Mouse (Mus musculus) heart, adult 9 months (tissue): ENCODE measurements around the gene Gng2.
"Not testable (repeated sequence)": the region's sequence is repeated elsewhere in the genome, so short reads cannot be mapped to it uniquely, and the experiment has no call there.

ENCODE experiments used
- DNase-seq, 2 experiments: peaks; one replicate each; pipeline ENCODE4 v3.0.0; 2022; ENCODE audit warnings: low spot score in 2 of 2

Gene Gng2

GRCm38 (mm10) chr14:19938545-19938944, 38.9 kb downstream of the Gng2 start:
- no peak for DNase-seq

GRCm38 (mm10) chr14:19935084-19935483, 42.3 kb downstream of the Gng2 start:
- DNase-seq = no peak

DNA sequence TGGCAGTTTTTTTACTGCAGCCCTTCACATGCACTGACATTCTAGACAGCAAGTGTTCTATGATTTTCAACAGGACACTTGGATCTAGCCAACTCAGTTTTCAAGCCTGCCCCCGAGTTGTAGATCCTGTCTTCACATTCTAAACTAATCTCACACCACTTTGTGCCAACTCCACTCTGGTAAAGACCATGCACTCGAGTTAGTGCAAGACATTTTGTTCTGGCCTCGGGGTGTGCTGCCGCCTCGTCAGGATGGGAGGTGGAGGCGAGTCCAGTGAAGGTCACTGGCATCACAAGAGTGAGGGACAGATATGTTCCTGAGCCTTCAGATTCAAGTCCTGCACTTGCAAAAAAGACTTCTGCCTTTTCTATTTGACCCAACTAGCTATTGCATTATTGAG, 44.1 kb downstream of the Gng2 start:
- peak; percentile 50 to 54 for DNase-seq

DNA sequence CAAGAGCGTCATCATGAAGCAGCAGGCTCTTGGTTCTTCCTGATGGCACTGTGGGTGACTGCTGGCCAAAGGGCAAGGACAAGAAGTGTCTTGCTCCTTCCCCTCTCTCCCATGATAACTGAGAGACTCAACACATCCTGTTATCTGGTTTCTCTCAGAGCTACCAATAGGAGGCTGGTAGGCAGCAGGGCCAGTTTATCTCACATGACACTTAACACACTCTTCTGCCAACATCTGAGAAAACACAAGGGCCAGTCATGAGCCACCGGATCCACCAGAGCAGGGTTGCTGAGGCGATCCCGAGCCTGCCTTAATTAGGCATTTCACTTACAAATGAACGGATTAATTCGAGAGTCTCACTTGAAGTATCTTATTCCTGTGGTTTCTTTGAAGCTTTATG, 49.5 kb downstream of the Gng2 start:
- DNase-seq = no peak

DNA sequence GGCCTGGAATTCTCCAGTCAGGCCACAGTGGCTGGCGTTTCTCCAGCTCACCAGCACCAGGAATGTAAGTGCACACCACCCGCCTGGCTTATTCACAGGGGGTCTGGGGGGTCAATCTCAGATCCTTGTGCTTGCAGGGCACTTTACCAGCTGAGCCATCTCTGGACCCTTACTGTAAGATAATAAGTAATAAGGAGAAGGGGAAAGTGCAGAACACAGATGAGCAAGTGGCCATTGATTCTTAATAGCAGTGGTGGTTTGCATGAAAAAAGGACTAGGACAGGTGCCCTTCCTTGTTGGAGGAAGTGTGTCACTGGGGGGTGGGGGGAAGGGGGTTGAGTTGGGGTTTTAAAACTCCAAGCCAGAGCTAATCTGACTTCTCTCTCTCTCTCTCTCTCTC, 50.3 kb downstream of the Gng2 start:
- DNase-seq = no peak

- DNase-seq = no peak
Measured at GRCm38 (mm10) chr14:19926312-19926711, 51.1 kb downstream of the Gng2 start.

DNA sequence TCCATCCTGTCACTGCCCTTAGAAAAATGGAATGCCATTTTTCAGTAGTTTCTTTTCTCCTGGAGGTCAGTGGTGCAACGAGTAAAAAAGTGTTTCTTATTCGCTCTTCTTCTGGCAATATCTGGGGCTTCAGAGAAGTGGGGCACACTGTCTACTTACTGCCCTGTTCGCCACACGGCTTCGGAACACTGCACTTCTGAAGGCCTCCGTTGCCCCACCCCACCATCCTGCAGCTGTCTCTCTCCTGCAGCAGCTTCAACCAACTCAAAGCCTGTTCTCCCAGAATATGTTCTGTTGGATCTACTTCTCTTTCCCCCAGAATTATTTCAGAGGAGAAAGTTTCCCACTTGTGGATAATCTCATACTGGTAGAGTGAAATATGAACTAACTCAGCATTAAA, 52.3 kb downstream of the Gng2 start:
- DNase-seq = no peak

GRCm38 (mm10) chr14:19924086-19924485, 53.3 kb downstream of the Gng2 start:
- no peak for DNase-seq

GRCm38 (mm10) chr14:19920254-19920691, 57.2 kb downstream of the Gng2 start:
- DNase-seq = no peak

DNA sequence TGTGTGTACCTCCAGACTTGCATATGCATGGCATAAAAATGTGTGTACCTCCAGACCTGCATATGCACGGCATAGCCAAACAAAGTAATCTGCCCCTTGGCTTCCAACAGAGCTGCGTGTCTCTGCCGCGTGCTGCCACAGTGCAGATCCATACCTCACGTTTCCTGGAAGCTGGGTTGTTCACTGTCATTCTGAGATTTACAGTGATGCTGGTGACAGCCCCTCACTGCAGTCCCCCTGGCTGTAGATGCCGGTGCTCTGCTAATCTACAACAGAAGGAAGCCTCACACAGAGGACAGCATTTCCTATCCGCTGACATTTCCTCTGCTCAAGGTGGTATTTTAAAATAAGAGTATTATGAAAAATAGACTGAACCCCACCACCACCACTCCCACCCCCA, 57.6 kb downstream of the Gng2 start:
- no peak for DNase-seq

DNA sequence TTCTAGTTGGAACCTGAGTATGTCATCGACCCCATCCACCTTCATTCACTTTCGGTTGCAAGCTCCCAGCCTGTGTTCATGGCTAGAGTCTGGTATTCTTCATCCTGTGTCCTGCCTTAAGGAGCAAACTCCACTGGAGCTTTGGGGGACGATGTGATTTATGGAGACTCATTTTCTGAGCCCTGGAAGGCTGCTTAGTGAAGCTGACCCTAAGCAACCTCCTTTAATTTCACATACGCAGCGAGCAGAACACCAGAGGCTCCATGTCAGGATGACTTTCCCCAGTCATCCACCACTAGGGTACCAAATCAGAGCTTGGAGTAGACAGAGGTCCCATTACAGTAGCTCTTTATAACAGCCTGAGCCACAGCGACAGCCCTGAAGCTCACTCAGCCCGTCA, 59.9 kb downstream of the Gng2 start:
- DNase-seq = no peak

DNA sequence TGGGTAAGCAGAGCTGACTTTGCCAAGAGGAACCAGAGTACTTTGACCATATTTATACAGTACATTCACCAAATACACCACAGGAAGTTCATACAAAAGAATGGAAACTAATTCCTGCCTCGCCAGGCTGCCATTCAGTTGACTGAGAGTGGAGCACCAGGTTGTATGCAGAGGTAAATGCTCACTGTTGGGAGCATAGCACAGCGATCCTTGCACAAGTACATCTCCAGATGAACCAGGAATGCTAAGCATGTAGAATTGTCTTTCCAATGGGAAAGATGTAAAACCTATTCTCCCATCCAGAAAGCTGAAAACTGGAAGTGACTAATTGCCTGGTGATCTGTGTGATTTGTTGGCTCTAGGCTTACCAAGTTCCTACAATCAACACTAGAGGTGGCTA, 61.1 kb downstream of the Gng2 start:
- DNase-seq = no peak

GRCm38 (mm10) chr14:19912891-19913290, 64.5 kb downstream of the Gng2 start:
- DNase-seq = no peak

GRCm38 (mm10) chr14:19905615-19906014, 71.8 kb downstream of the Gng2 start:
- peak; percentile 62 to 71 for DNase-seq

- DNase-seq = no peak
Measured at GRCm38 (mm10) chr14:19904821-19905220, 72.6 kb downstream of the Gng2 start.

GRCm38 (mm10) chr14:19904031-19904430, 73.4 kb downstream of the Gng2 start:
- peak; percentile 18 to 57 for DNase-seq

DNA sequence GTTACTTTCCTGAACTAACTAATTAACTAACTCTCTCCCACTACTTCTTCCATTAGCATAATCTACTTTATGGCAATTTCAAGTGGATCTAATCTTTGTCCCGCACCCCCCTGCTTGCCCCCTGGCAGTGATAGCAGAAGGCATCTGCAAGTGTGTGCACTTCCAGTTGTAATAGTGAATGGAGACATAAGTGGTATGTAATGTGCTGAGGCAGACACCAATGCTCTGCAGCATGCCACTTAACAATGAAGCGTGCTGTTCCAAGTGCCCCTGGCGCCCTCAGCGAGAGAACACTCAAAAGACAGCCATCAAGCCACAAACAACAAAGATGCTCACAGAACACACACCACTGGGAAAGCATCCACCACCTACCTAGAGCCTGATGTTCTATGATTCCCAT, 76.9 kb downstream of the Gng2 start:
- no peak for DNase-seq

DNA sequence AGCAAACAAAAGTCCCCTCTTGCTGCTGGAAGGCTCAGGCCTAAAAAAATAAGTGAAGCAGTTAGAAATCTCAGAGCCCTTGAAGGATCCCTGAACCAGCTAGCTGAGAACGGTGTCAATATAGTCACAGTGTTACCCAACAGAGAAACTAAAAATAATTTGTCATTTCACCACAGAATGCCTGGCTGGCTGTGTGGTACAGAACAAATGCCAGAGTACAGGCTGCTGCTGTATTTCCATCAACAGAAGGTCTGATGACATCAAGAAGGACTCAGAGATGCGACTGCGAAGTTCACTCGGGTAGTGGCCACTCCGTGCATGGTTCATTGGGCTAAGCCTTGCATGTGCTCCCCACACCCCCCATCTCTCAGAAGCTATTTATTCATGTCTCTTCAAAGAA, 89.9 kb downstream of the Gng2 start:
- peak; percentile 22 to 31 for DNase-seq

DNA sequence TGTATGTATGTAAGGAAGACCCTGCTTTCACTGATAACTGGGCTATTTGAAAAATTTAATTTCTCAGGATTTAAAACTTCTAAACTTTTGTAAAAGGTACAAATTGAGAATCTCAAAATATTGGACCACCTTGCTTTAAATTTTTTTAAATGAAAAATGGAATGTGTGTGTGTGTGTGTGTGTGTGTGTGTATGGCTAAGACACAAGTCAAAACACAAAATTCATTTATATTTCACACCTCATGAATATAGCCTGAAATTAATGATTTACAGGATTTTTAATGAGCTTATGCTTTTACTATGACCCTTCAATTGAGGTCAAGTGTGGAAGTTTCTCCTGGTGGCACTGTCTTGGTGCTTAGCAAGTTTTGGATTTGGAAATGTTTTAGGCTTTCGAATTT, 93.0 kb downstream of the Gng2 start:
- not testable (repeated sequence) for DNase-seq

DNA sequence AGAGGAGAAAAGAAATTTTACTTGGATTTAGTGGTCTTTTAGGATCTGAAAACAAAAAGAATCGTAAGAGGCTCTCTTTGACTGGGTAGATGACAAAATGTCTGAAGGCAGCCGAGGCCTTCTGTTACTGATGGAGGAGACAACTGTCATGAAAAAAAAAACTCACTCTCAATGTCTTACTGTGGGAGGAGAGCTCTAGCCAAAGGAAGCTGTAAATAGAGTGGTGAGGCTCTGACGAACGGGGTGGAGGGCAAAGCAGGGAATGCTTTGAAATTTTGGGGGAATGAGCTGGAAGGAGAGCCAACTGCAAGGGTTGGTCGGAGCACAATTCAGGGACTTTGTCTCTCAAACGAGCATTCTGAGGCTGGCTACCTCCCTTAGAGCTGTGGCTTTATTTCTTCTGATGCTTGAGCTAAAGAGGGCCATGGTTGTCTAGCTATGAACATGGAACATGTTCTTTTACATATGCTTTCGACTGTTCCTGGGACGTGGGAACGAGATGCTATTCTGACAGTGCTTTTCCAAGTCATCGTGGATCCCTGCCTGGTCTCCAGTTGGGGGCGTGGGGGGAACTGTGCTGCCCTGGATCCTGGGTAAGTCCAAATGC, 103.1 kb downstream of the Gng2 start:
- no peak for DNase-seq

DNA sequence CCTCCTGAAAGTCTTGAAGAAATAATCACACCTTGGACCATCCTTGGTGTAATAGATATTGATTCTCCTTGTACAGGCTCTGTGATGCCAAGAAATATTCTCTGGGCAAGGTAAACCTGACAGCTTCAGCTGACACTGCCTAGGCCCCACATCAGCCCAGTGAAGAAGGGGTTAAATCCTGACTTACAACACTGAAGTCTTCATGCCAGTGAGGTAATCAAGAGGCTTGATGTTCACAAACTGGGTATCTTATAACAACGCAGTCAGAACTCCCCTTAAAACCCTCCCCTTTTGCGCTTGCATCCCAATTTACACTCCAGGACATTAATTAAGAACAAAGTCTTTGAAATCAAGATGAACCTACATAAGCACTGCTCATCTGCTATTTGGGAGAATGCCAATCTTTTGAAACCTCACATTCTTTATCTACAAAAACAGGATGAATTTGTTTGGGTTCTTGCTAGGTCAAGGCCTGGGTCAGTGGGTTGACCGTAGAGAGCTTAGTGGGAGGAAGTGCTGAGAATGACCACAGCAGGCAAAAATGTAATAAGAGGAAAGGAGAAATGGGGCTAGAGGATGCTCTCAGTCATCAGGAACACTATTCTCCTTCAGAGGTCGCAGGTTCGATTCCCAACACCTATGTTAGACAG, 110.0 kb downstream of the Gng2 start:
- no peak for DNase-seq

DNA sequence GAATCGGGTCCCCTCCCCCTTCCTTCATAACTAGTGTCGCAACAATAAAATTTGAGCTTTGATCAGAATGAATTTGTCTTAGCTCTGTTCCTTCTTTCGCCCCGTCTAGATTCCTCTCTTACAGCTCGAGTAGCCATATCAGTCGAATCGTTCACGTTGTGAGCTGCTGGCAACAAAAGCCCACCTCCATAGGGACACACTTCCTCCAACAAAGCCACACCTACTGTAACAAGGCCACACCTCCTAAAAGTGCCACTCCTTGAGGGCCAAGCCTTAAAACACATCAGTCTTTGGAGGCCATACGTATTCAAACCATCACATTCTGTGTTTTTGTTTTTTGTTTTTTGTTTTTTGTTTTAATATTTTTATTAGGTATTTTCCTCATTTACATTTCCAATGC, 112.3 kb downstream of the Gng2 start:
- DNase-seq = not testable (repeated sequence)

DNA sequence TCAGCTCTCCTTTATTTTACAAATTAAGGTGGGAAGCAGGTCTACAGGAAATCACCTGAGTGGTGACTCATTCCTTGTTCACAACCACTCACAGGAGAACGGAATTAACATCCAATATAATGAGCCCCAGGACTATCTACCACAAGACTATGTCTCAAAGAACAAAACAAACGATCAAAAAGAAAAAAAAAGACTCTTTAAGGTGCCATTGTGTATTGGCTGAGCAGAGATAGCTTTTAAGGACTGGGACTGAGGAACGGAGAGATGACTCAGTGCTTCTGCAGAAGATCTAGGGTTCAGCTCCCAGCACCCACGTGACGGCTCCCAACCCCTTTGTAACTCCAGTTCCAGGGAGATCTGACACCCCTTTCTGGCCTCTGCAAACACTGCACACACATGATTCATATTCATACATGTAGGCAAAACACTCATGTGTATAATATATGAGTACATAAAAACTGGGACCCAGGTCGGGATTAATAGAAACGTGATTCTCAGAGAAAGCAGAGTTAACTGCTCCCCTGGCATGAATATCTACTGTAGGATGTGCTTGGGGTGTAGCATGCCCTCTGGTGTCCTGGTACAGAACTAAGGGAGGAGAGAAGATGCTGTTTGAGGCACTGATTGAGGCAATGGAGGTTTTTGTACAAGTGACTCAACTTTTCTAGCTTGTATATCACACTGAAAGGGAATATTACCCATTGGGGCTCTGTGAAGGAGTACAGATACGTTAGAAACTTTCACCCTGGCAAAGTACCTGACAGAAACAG, 115.9 kb downstream of the Gng2 start:
- no peak for DNase-seq
